Mouse (Mus musculus): ENCODE measurements at regions not wholly inside any gene's neighbourhood (a gene's known extent, or its start where the extent isn't known, plus 50 kb on each side); places are given as distances from the start of the nearest gene placed in this dataset.

DNA sequence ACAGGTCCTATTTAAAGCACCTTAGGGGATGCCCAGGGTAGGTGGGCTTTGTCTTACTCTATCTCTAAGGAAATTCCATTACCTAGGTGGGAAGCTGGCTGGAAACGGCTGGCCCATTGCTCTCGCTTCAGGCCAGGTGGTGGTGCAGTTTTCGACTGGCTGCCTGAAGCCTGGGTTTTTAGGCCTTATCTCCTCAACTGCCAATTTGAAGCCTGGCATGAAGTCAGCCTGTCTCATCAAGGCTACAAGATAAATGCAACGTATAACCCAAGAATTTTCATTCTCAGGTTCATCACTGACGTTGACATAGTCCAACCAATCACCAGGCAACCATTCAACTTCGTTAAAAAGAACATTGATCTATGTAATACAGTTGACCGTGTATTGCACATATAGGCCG lies 417.3 kb upstream of the Gm6657 start:
- H3K27ac ChIP-seq (replicated peaks in 1 of 2; ENCODE audit: control insufficient read depth in 1 of 2, insufficient read depth in 1 of 2, low read depth in 2 of 2, low read length in 2 of 2), result no peak overlapping the region
- no peaks in the 10 kb centered on the region; a peak in 2 of 4 replicates for H3K4me1 ChIP-seq (ENCODE audit: control insufficient read depth in 2 of 2, insufficient read depth in 2 of 2, low read length in 2 of 2)
- H3K4me3 ChIP-seq (ENCODE audit: control insufficient read depth in 1 of 2, insufficient read depth in 1 of 2, low read depth in 1 of 2, low read length in 2 of 2), result no peak overlapping the region
- H3K36me3 ChIP-seq (ENCODE audit: control insufficient read depth, insufficient read depth, low read length), result no peaks in the 10 kb centered on the region
- H3K9me3 ChIP-seq (ENCODE audit: control insufficient read depth, low read length), result no peaks in the 10 kb centered on the region
- 69% methylated on average over 8 of the region's 8 CpGs for WGBS
- ATAC-seq (ENCODE audit: insufficient number of reproducible peaks, insufficient read depth, low FRiP score, low read depth), result no peak
- H3K27me3 ChIP-seq (ENCODE audit: control insufficient read depth, insufficient read depth, low read length), result no peaks in the 10 kb centered on the region
- no peak overlapping the region for H3K9ac ChIP-seq (ENCODE audit: low read length)
- no peak overlapping the region for H3K4me2 ChIP-seq (ENCODE audit: low read length)

- Histone ChIP-seq H3K27ac (replicated peaks in 1 of 2; ENCODE audit: control insufficient read depth in 1 of 2, insufficient read depth in 1 of 2, low read depth in 2 of 2, low read length in 2 of 2) (no peak overlapping the region), H3K9ac (ENCODE audit: low read length) (no peak overlapping the region), H3K27me3 (ENCODE audit: control insufficient read depth, insufficient read depth, low read length) (no peaks in the 10 kb centered on the region), H3K4me1 (ENCODE audit: control insufficient read depth in 2 of 2, insufficient read depth in 2 of 2, low read length in 2 of 2) (no peaks in the 10 kb centered on the region; a peak in 2 of 4 replicates), H3K4me3 (ENCODE audit: control insufficient read depth in 1 of 2, insufficient read depth in 1 of 2, low read depth in 1 of 2, low read length in 2 of 2) (peak overlapping the region; percentile 37 to 41), H3K4me2 (ENCODE audit: low read length) (peak overlapping the region; percentile 60), H3K9me3 (ENCODE audit: control insufficient read depth, low read length) (no peaks in the 10 kb centered on the region), H3K36me3 (ENCODE audit: control insufficient read depth, insufficient read depth, low read length) (no peaks in the 10 kb centered on the region)
- WGBS, result 36% methylated on average over 20 of the region's 20 CpGs
- no peak for ATAC-seq (ENCODE audit: insufficient number of reproducible peaks, insufficient read depth, low FRiP score, low read depth)
Measured at GRCm38 (mm10) chr12:77780885-77781698, 412.9 kb upstream of the Gm6657 start.

DNA sequence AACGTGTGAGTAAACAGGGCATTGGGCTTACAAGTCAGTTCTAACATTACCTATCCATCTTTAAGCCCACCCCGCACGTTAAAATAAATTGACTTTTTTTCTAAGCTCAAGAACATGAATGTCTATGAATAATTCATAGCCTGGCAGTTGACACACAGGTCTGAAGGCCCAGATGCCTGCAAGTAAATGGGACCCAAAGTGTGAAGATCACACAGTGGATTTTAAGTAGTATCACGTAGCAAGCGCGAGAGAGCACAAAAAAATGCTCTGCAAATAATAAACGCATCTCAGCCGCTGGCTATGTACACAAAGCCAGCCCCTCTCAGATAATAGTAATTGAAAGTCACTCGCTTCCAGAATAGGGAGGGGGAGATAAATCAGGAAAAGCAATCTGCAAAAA lies 410.1 kb upstream of the Gm6657 start:
- no peak overlapping the region for H3K9ac ChIP-seq (ENCODE audit: low read length)
- H3K9me3 ChIP-seq (ENCODE audit: control insufficient read depth, low read length), result no peaks in the 10 kb centered on the region
- no peaks in the 10 kb centered on the region; a peak in 2 of 4 replicates for H3K4me1 ChIP-seq (ENCODE audit: control insufficient read depth in 2 of 2, insufficient read depth in 2 of 2, low read length in 2 of 2)
- no peak overlapping the region for H3K4me2 ChIP-seq (ENCODE audit: low read length)
- no peak overlapping the region for H3K27ac ChIP-seq (replicated peaks in 1 of 2; ENCODE audit: control insufficient read depth in 1 of 2, insufficient read depth in 1 of 2, low read depth in 2 of 2, low read length in 2 of 2)
- ATAC-seq (ENCODE audit: insufficient number of reproducible peaks, insufficient read depth, low FRiP score, low read depth), result no peak
- no peaks in the 10 kb centered on the region for H3K36me3 ChIP-seq (ENCODE audit: control insufficient read depth, insufficient read depth, low read length)
- 89% methylated on average over 9 of the region's 9 CpGs for WGBS
- H3K4me3 ChIP-seq (ENCODE audit: control insufficient read depth in 1 of 2, insufficient read depth in 1 of 2, low read depth in 1 of 2, low read length in 2 of 2), result no peak overlapping the region
- no peaks in the 10 kb centered on the region for H3K27me3 ChIP-seq (ENCODE audit: control insufficient read depth, insufficient read depth, low read length)

DNA sequence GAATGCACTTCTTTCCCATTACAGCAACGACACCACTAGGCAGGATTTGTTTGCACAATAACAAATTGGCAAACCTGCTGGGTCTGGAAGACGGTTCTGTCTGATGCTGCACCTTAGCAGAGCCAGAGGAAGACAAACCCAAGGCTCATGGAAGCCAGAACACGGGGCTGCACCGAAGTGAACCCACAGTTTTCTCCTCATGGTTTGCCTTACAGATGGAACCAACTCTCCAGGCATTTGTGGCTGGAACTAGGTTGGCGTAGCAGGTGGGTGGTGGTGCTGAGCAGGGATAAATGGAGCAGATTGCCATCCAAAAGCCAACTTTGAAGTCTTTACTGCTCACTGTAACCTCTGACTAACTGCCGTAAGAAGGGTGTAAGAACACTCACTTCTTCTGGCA lies 408.4 kb upstream of the Gm6657 start:
- Histone ChIP-seq H3K9me3 (ENCODE audit: control insufficient read depth, low read length) (no peaks in the 10 kb centered on the region), H3K9ac (ENCODE audit: low read length) (no peak overlapping the region), H3K36me3 (ENCODE audit: control insufficient read depth, insufficient read depth, low read length) (no peaks in the 10 kb centered on the region), H3K27me3 (ENCODE audit: control insufficient read depth, insufficient read depth, low read length) (no peaks in the 10 kb centered on the region), H3K4me2 (ENCODE audit: low read length) (no peak overlapping the region), H3K4me1 (ENCODE audit: control insufficient read depth in 2 of 2, insufficient read depth in 2 of 2, low read length in 2 of 2) (peaks cover 1 to 2% of the 10 kb centered on the region in 2 experiments; a peak in 3 of 4 replicates), H3K4me3 (ENCODE audit: control insufficient read depth in 1 of 2, insufficient read depth in 1 of 2, low read depth in 1 of 2, low read length in 2 of 2) (no peak overlapping the region), H3K27ac (replicated peaks in 1 of 2; ENCODE audit: control insufficient read depth in 1 of 2, insufficient read depth in 1 of 2, low read depth in 2 of 2, low read length in 2 of 2) (no peak overlapping the region)
- ATAC-seq (ENCODE audit: insufficient number of reproducible peaks, insufficient read depth, low FRiP score, low read depth), result no peak
- WGBS, result 85% methylated on average over 6 of the region's 6 CpGs

- Histone ChIP-seq H3K9ac (ENCODE audit: low read length) (no peak overlapping the region), H3K4me1 (ENCODE audit: control insufficient read depth in 2 of 2, insufficient read depth in 2 of 2, low read length in 2 of 2) (peaks cover 5% of the 10 kb centered on the region in 2 experiments; a peak in 2 of 4 replicates), H3K27me3 (ENCODE audit: control insufficient read depth, insufficient read depth, low read length) (no peaks in the 10 kb centered on the region), H3K4me3 (ENCODE audit: control insufficient read depth in 1 of 2, insufficient read depth in 1 of 2, low read depth in 1 of 2, low read length in 2 of 2) (no peak overlapping the region), H3K36me3 (ENCODE audit: control insufficient read depth, insufficient read depth, low read length) (no peaks in the 10 kb centered on the region), H3K27ac (replicated peaks in 1 of 2; ENCODE audit: control insufficient read depth in 1 of 2, insufficient read depth in 1 of 2, low read depth in 2 of 2, low read length in 2 of 2) (no peak overlapping the region), H3K4me2 (ENCODE audit: low read length) (no peak overlapping the region), H3K9me3 (ENCODE audit: control insufficient read depth, low read length) (no peaks in the 10 kb centered on the region)
- no peak for ATAC-seq (ENCODE audit: insufficient number of reproducible peaks, insufficient read depth, low FRiP score, low read depth)
- WGBS, result 59% methylated on average over 4 of the region's 4 CpGs
Measured at GRCm38 (mm10) chr12:77786678-77787077, 407.4 kb upstream of the Gm6657 start.

DNA sequence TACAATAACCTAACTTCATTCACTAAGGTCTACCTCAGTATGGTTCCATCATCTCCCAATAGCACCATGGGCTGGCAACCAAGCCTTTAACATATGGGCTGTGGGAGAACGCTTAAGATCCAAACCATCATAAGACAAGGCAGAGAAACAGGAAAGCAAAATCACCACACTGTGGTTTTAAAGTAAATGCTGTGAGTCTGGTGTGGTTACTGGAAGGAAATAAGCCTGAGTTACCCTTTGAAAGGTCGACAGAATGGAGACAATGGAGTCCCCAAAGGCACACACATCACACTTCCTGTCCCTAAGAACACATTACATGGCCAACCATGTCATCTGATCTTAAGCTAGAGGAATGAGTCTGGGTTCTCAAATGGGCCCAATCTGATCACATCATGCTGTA lies 405.8 kb upstream of the Gm6657 start:
- no peaks in the 10 kb centered on the region for H3K9me3 ChIP-seq (ENCODE audit: control insufficient read depth, low read length)
- no peaks in the 10 kb centered on the region for H3K36me3 ChIP-seq (ENCODE audit: control insufficient read depth, insufficient read depth, low read length)
- H3K4me1 ChIP-seq (ENCODE audit: control insufficient read depth in 2 of 2, insufficient read depth in 2 of 2, low read length in 2 of 2), result peaks cover 5% of the 10 kb centered on the region in 2 experiments; a peak in 2 of 4 replicates
- no peaks in the 10 kb centered on the region for H3K27me3 ChIP-seq (ENCODE audit: control insufficient read depth, insufficient read depth, low read length)
- no peak for ATAC-seq (ENCODE audit: insufficient number of reproducible peaks, insufficient read depth, low FRiP score, low read depth)
- no peak overlapping the region for H3K27ac ChIP-seq (replicated peaks in 1 of 2; ENCODE audit: control insufficient read depth in 1 of 2, insufficient read depth in 1 of 2, low read depth in 2 of 2, low read length in 2 of 2)
- WGBS, result 71% methylated on average over 2 of the region's 2 CpGs
- no peak overlapping the region for H3K9ac ChIP-seq (ENCODE audit: low read length)
- H3K4me3 ChIP-seq (ENCODE audit: control insufficient read depth in 1 of 2, insufficient read depth in 1 of 2, low read depth in 1 of 2, low read length in 2 of 2), result no peak overlapping the region
- H3K4me2 ChIP-seq (ENCODE audit: low read length), result no peak overlapping the region

DNA sequence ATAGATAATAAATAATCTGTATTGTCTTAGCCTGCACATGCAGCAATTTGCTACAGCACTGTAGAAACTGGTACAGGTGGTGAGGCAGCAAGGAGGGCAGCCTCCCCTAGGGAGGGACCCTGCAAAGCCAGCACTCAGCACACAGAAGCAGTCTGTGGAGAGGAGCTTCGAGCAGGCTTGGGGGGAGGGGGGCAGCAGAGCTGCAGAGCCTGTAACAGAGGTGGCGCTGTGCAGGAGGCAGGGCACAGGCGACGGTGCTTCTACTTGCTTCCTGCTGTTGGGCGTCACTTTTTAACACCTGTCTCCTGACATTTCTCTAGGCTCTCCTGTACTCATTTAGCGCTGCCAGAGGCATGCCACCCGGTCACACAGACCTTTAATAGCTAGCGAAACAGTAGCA lies 404.6 kb upstream of the Gm6657 start:
- no peak for ATAC-seq (ENCODE audit: insufficient number of reproducible peaks, insufficient read depth, low FRiP score, low read depth)
- Histone ChIP-seq H3K9ac (ENCODE audit: low read length) (peak overlapping the region; percentile 34; the same call in 1 of the 2 replicates), H3K9me3 (ENCODE audit: control insufficient read depth, low read length) (no peaks in the 10 kb centered on the region), H3K27ac (replicated peaks in 1 of 2; ENCODE audit: control insufficient read depth in 1 of 2, insufficient read depth in 1 of 2, low read depth in 2 of 2, low read length in 2 of 2) (no peak overlapping the region), H3K4me2 (ENCODE audit: low read length) (peak overlapping the region; percentile 58), H3K36me3 (ENCODE audit: control insufficient read depth, insufficient read depth, low read length) (no peaks in the 10 kb centered on the region), H3K4me1 (ENCODE audit: control insufficient read depth in 2 of 2, insufficient read depth in 2 of 2, low read length in 2 of 2) (peaks cover 5% of the 10 kb centered on the region in 2 experiments; a peak in 2 of 4 replicates), H3K4me3 (ENCODE audit: control insufficient read depth in 1 of 2, insufficient read depth in 1 of 2, low read depth in 1 of 2, low read length in 2 of 2) (peak overlapping the region; percentile 6 to 16; a peak in 2 of 4 replicates), H3K27me3 (ENCODE audit: control insufficient read depth, insufficient read depth, low read length) (no peaks in the 10 kb centered on the region)
- 6% methylated on average over 8 of the region's 8 CpGs for WGBS
